Mouse (Mus musculus): ENCODE results near the gene Zfp768. TPM values are rescaled to one million over a fixed set of nuclear protein-coding genes. Genes with fewer than 3 reads are reported as not detected.
"Not testable (repeated sequence)": the region's sequence is repeated elsewhere in the genome, so short reads cannot be mapped to it uniquely, and the experiment has no call there.

Zfp768 gene
- polyA plus RNA-seq (2014; fragmentation: Nextera tagmentation; extraction: Ambion mirVana): 4.7 and 6.5 TPM in 2 replicates

- H3K9ac ChIP-seq: peak within 1 kb of the TSS; percentile 92
- H3K4me1 ChIP-seq (ENCODE audit: insufficient read depth): 0 out of 2 replicates have a peak, but pooled peaks cover 4% of the 10 kb centered on the region
- DNase-seq: peak; percentile 94
- no peaks in the 10 kb centered on the region for H3K9me3 ChIP-seq (ENCODE audit: low read depth, low read length)
- H3K4me3 ChIP-seq (ENCODE audit: low read depth, low read length): peak within 1 kb of the TSS; percentile 85
- TF ChIP-seq CTCF (IDR thresholded peaks at IDR 0.05; ENCODE audit: low read depth): no peak
- no peaks in the 10 kb centered on the region for H3K27me3 ChIP-seq (ENCODE audit: insufficient read depth, low read length)
- WGBS: under 1% methylated on average over 71 of the region's 76 CpGs
- peaks cover 28% of the 10 kb centered on the region for H3K36me3 ChIP-seq (ENCODE audit: insufficient read depth)
- H3K4me2 ChIP-seq: peak within 1 kb of the TSS; percentile 66
- ATAC-seq (ENCODE audit: insufficient read depth): peak; percentile 93
- peak within 1 kb of the TSS; percentile 94 for H3K27ac ChIP-seq (ENCODE audit: low read depth)
These were observed at the start of gene Zfp768 for GRCm38 (mm10) chr7:127345512-127346325. Gene Zfp768 (minus strand): TSS chr7:127345589.

- DNase-seq: no peak
- H3K27ac ChIP-seq (ENCODE audit: low read depth): peak overlapping the region; percentile 59
- H3K4me3 ChIP-seq (ENCODE audit: low read depth, low read length): peak overlapping the region; percentile 66
- peak overlapping the region; percentile 38 for H3K9ac ChIP-seq
- TF ChIP-seq CTCF (IDR thresholded peaks at IDR 0.05; ENCODE audit: low read depth): no peak
- H3K27me3 ChIP-seq (ENCODE audit: insufficient read depth, low read length): no peaks in the 10 kb centered on the region
- WGBS: 11% methylated on average over 7 of the region's 7 CpGs
- H3K4me2 ChIP-seq: peak overlapping the region; percentile 81
- H3K36me3 ChIP-seq (ENCODE audit: insufficient read depth): 0 out of 2 replicates have a peak, but pooled peaks cover 9% of the 10 kb centered on the region
- no peaks in the 10 kb centered on the region for H3K9me3 ChIP-seq (ENCODE audit: low read depth, low read length)
- no peak for ATAC-seq (ENCODE audit: insufficient read depth)
- H3K4me1 ChIP-seq (ENCODE audit: insufficient read depth): 0 out of 2 replicates have a peak, but pooled peaks cover 10% of the 10 kb centered on the region
These were observed 48.5 kb upstream of the Zfp768 start for GRCm38 (mm10) chr7:127393944-127394333.

- Histone ChIP-seq H3K4me1 (ENCODE audit: insufficient read depth) (0 out of 2 replicates have a peak, but pooled peaks cover 10% of the 10 kb centered on the region), H3K9me3 (ENCODE audit: low read depth, low read length) (no peaks in the 10 kb centered on the region), H3K4me3 (ENCODE audit: low read depth, low read length) (peak within 1 kb of the TSS; percentile 66), H3K4me2 (peak within 1 kb of the TSS; percentile 81), H3K9ac (peak within 1 kb of the TSS; percentile 75), H3K27ac (ENCODE audit: low read depth) (peak within 1 kb of the TSS; percentile 86), H3K36me3 (ENCODE audit: insufficient read depth) (0 out of 2 replicates have a peak, but pooled peaks cover 9% of the 10 kb centered on the region), H3K27me3 (ENCODE audit: insufficient read depth, low read length) (no peaks in the 10 kb centered on the region)
- ATAC-seq (ENCODE audit: insufficient read depth) (peak; percentile 94), DNase-seq (peak; percentile 100)
- under 1% methylated on average over 45 of the region's 45 CpGs for WGBS
- TF ChIP-seq CTCF (IDR thresholded peaks at IDR 0.05; ENCODE audit: low read depth): no peak
These were observed 48.0 kb upstream of the Zfp768 start, which contains the start of gene E430018J23Rik for GRCm38 (mm10) chr7:127393157-127393943. Gene E430018J23Rik (minus strand): TSS chr7:127393629.

- no peaks in the 10 kb centered on the region for H3K27me3 ChIP-seq (ENCODE audit: insufficient read depth, low read length)
- H3K4me1 ChIP-seq (ENCODE audit: insufficient read depth): 0 out of 2 replicates have a peak, but pooled peaks cover 10% of the 10 kb centered on the region
- 80% methylated on average over 8 of the region's 8 CpGs for WGBS
- ATAC-seq (ENCODE audit: insufficient read depth) (no peak), DNase-seq (no peak)
- H3K9me3 ChIP-seq (ENCODE audit: low read depth, low read length): no peaks in the 10 kb centered on the region
- 0 out of 2 replicates have a peak, but pooled peaks cover 9% of the 10 kb centered on the region for H3K36me3 ChIP-seq (ENCODE audit: insufficient read depth)
- H3K27ac ChIP-seq (ENCODE audit: low read depth): no peak overlapping the region
- peak overlapping the region; percentile 66 for H3K4me3 ChIP-seq (ENCODE audit: low read depth, low read length)
- no peak for TF ChIP-seq CTCF (IDR thresholded peaks at IDR 0.05; ENCODE audit: low read depth)
- H3K9ac ChIP-seq: peak overlapping the region; percentile 75
- H3K4me2 ChIP-seq: peak overlapping the region; percentile 81
These were observed 46.9 kb upstream of the Zfp768 start for GRCm38 (mm10) chr7:127392251-127392824.

GRCm38 (mm10) chr7:127391538-127391937, 46.1 kb upstream of the Zfp768 start:
- no peaks in the 10 kb centered on the region for H3K27me3 ChIP-seq (ENCODE audit: insufficient read depth, low read length)
- no peaks in the 10 kb centered on the region for H3K9me3 ChIP-seq (ENCODE audit: low read depth, low read length)
- DNase-seq: no peak
- H3K27ac ChIP-seq (ENCODE audit: low read depth): no peak overlapping the region
- 0 out of 2 replicates have a peak, but pooled peaks cover 10% of the 10 kb centered on the region for H3K4me1 ChIP-seq (ENCODE audit: insufficient read depth)
- H3K9ac ChIP-seq: no peak overlapping the region
- TF ChIP-seq CTCF (IDR thresholded peaks at IDR 0.05; ENCODE audit: low read depth): no peak
- WGBS: 94% methylated on average over 16 of the region's 16 CpGs
- H3K4me3 ChIP-seq (ENCODE audit: low read depth, low read length): no peak overlapping the region
- H3K36me3 ChIP-seq (ENCODE audit: insufficient read depth): 0 out of 2 replicates have a peak, but pooled peaks cover 9% of the 10 kb centered on the region
- no peak for ATAC-seq (ENCODE audit: insufficient read depth)
- H3K4me2 ChIP-seq: no peak overlapping the region

DNA sequence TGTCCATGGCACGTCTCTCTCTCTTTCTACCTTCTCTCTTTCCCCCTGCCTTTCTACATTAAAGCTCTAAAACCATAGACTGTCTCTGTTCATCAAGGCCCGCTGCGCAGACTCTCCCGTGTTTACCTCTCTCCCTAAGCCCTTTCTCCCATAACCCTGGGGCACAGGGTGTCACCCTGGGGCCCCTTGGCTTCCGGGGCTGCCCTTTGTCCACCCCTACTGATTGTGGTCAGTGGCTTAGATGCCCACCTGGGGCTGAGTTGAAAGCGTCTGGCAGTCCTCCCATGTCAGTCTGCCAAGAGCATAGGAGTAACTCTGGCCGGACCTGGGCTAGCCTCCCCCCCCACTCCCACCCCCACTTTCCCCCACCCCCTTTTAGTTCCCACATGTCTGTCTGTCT, 44.9 kb upstream of the Zfp768 start:
- H3K27ac ChIP-seq (ENCODE audit: low read depth): no peak overlapping the region
- 74% methylated on average over 7 of the region's 7 CpGs for WGBS
- TF ChIP-seq CTCF (IDR thresholded peaks at IDR 0.05; ENCODE audit: low read depth): no peak
- no peak overlapping the region for H3K4me3 ChIP-seq (ENCODE audit: low read depth, low read length)
- no peaks in the 10 kb centered on the region for H3K9me3 ChIP-seq (ENCODE audit: low read depth, low read length)
- H3K4me2 ChIP-seq: no peak overlapping the region
- no peak for DNase-seq
- H3K4me1 ChIP-seq (ENCODE audit: insufficient read depth): 0 out of 2 replicates have a peak, but pooled peaks cover 10% of the 10 kb centered on the region
- no peak for ATAC-seq (ENCODE audit: insufficient read depth)
- no peaks in the 10 kb centered on the region for H3K27me3 ChIP-seq (ENCODE audit: insufficient read depth, low read length)
- no peak overlapping the region for H3K9ac ChIP-seq
- H3K36me3 ChIP-seq (ENCODE audit: insufficient read depth): 0 out of 2 replicates have a peak, but pooled peaks cover 9% of the 10 kb centered on the region

DNA sequence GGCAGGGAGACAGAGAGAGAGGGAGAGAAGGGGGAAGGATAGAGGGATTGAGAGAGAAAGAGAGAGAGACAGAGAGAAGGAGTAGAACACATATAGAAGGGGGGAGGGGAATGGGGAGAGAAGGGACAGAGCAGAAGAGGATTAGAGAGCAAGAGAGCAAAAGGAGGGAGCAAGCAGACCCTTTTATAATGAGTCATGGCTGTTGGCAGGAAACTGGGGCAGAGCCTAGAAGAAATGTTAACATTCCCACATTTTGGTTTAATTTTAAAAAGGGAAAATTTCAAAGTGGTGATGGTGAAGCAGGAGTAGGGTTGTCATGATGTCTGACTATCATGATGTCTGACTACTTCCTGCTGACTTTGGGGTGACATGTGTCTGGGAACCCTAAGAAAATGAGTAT, 42.8 kb upstream of the Zfp768 start:
- H3K4me2 ChIP-seq; H3K9ac ChIP-seq; H3K4me1 ChIP-seq (ENCODE audit: insufficient read depth); H3K4me3 ChIP-seq (ENCODE audit: low read depth, low read length); ATAC-seq (ENCODE audit: insufficient read depth); H3K27ac ChIP-seq (ENCODE audit: low read depth); H3K9me3 ChIP-seq (ENCODE audit: low read depth, low read length); H3K27me3 ChIP-seq (ENCODE audit: insufficient read depth, low read length); DNase-seq: not testable (repeated sequence)
- H3K36me3 ChIP-seq (ENCODE audit: insufficient read depth): peaks cover 14% of the 10 kb centered on the region; the same call in 1 of the 2 replicates
